Mouse (Mus musculus) liver, adult 2 months (tissue): ENCODE results near the gene Dis3l2.

Experiments used
- CTCF ChIP-seq: fragments of 200-500 bp; IDR thresholded peaks from 2 replicates; pipeline ENCODE4 v1.5.1; 2011; ENCODE audit warnings: low read depth, low read length, control low read depth
- POLR2A ChIP-seq: fragments of 200-500 bp; IDR thresholded peaks from 2 replicates; pipeline ENCODE4 v1.6.1; 2011; ENCODE audit warnings: low read length, control low read depth; ENCODE audit not compliant: insufficient read depth; ENCODE audit errors: extremely low read depth

GRCm38 (mm10) chr1:86712045-86712444 lies 8.4 kb downstream of the Dis3l2 start:
- TF ChIP-seq POLR2A = no peak
- TF ChIP-seq CTCF = no peak
